Mouse (Mus musculus): Measurements from ENCODE around the gene Umad1.

- TF ChIP-seq MAFK (IDR thresholded peaks at IDR 0.05; ENCODE audit: insufficient read depth, low read depth, low read length) (no peak), ZNF384 (IDR thresholded peaks at IDR 0.05; ENCODE audit: low read depth, low read length) (no peak), ZC3H11A (IDR thresholded peaks at IDR 0.05; ENCODE audit: borderline replicate concordance, low read depth, low read length) (no peak)
Observed at GRCm38 (mm10) chr6:8343271-8343670, 84.2 kb downstream of the Umad1 start.
